ENCODE assay signal across 9 mouse cellular contexts in the genomic region with DNA sequence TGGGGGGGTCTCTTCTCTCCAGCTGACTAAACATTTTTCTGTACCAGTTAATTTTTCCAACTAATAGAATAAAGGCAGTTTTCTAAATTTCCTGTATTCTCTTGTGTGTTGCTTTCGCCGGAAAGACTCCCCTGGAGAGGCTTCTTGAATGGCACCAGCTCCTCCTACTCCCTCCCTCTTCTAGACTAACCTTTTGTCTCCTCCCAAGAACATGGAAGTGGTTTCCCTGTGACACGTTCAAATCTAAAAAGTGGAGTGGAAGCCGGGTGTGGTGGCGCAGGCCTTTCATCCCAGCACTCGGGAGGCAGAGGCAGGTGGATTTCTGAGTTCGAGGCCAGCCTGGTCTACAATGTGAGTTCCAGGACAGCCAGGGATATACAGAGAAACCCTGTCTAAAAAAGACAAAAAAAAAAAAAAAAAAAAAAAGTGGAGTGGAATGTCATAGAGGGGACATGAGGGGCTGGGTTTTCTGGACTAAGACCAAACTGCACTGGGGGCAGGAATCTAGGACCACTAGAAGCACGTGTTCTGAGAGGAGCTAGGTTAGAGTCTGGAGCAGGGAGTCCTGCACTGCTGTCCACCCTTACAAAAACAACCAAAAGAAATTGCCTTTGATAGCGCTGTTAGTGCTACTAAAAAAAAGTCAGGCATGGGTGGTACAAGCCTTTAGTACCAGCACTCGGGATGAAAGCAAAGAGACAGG. TPM values are rescaled to one million over a fixed set of nuclear protein-coding genes. Genes with fewer than 3 reads are reported as not detected.
A peak's percentile ranks its signal among the peaks of the same experiment; 100 is the strongest.
DNase-seq lines count a peak whose midpoint lies in the region; ATAC-seq and TF ChIP-seq lines count a peak whose summit lies in the region.
"Had no signal": no experiment of that assay in that cellular context is flagged by ENCODE, and none has a peak within 500 bp of the region (broad histone marks: within the 10 kb centered on the region; RNA-seq: fewer than 3 reads in every experiment).

No protein-coding gene starts in this region.

- no peak for TF ChIP-seq POLR2A in brain, embryonic 14.5 days (IDR thresholded peaks at IDR 0.05; ENCODE audit: borderline replicate concordance, extremely low read depth, insufficient read depth, insufficient read length, poor library complexity, severe bottlenecking)

- H3K9me3 ChIP-seq in kidney, embryonic 14.5 days (ENCODE audit: control insufficient read depth, low read length), result no peaks in the 10 kb centered on the region
- no peaks in the 10 kb centered on the region for H3K9me3 ChIP-seq in hindbrain, embryonic 16.5 days (ENCODE audit: control insufficient read depth, low read length)
- H3K9me3 ChIP-seq in midbrain, postnatal 0 days (ENCODE audit: low read length), result no peaks in the 10 kb centered on the region

- H3K4me2 ChIP-seq in kidney, embryonic 14.5 days (replicated peaks; ENCODE audit: low read depth, low read length), result peak overlapping the region; percentile 55; the same call in 1 of the 2 replicates
- no peak overlapping the region for H3K4me2 ChIP-seq in hindbrain, embryonic 16.5 days (ENCODE audit: low read length)
- no peak overlapping the region for H3K4me2 ChIP-seq in midbrain, postnatal 0 days (ENCODE audit: low read depth, low read length, poor library complexity, severe bottlenecking)

- peak overlapping the region; percentile 86 for H3K27ac ChIP-seq in kidney, embryonic 14.5 days (ENCODE audit: low read depth, low read length)
- H3K27ac ChIP-seq in hindbrain, embryonic 16.5 days (ENCODE audit: low read depth, low read length), result peak overlapping the region; percentile 84
- peak overlapping the region; percentile 89; the same call in 1 of the 2 replicates for H3K27ac ChIP-seq in midbrain, postnatal 0 days (ENCODE audit: low read depth, low read length)

- no peak overlapping the region for H3K4me3 ChIP-seq in kidney, embryonic 14.5 days (ENCODE audit: low read length)
- H3K4me3 ChIP-seq in hindbrain, embryonic 16.5 days (ENCODE audit: low read length), result no peak overlapping the region
- no peak overlapping the region for H3K4me3 ChIP-seq in midbrain, postnatal 0 days (ENCODE audit: low read depth, low read length)

- H3K36me3 ChIP-seq in kidney, embryonic 14.5 days (ENCODE audit: control insufficient read depth, insufficient read depth, low read length), result peaks cover 33% of the 10 kb centered on the region
- H3K36me3 ChIP-seq in hindbrain, embryonic 16.5 days (ENCODE audit: control insufficient read depth, insufficient read depth, low read length), result peaks cover 17% of the 10 kb centered on the region
- H3K36me3 ChIP-seq in midbrain, postnatal 0 days (ENCODE audit: insufficient read depth, low read length), result peaks cover 10% of the 10 kb centered on the region

- intact Hi-C loops in left cerebral cortex, postnatal 36 days (cut with DNase I), result no loop called here

- DNase-seq in kidney, postnatal 14 days, result no peak
- DNase-seq in brain, embryonic 14.5 days (ENCODE audit: low read depth), result peak; percentile 6
- DNase-seq in midbrain, postnatal 0 days (ENCODE audit: low spot score), result no peak
- DNase-seq in left cerebral cortex, postnatal 36 days (ENCODE audit: low spot score in 2 of 2), result no peak
- no peak for DNase-seq in urinary bladder, adult 18-20 months (ENCODE audit: low spot score in 2 of 2)
- DNase-seq: right cerebral cortex, postnatal 4 days had no signal

- peaks cover 18% of the 10 kb centered on the region for H3K4me1 ChIP-seq in kidney, embryonic 14.5 days (ENCODE audit: control insufficient read depth, insufficient read depth, low read length)
- H3K4me1 ChIP-seq in hindbrain, embryonic 16.5 days (ENCODE audit: control insufficient read depth, insufficient read depth, low read depth, low read length), result peaks cover 12% of the 10 kb centered on the region
- 0 out of 2 replicates have a peak, but pooled peaks cover 3% of the 10 kb centered on the region for H3K4me1 ChIP-seq in midbrain, postnatal 0 days (ENCODE audit: insufficient read depth, low read length)

- no peaks in the 10 kb centered on the region for H3K27me3 ChIP-seq in kidney, embryonic 14.5 days (ENCODE audit: control insufficient read depth, insufficient read depth, low read length)
- H3K27me3 ChIP-seq in hindbrain, embryonic 16.5 days (replicated peaks; ENCODE audit: control insufficient read depth, insufficient read depth, low read length), result no peaks in the 10 kb centered on the region
- H3K27me3 ChIP-seq in midbrain, postnatal 0 days (ENCODE audit: insufficient read depth, low read length), result no peaks in the 10 kb centered on the region

- ATAC-seq in kidney, embryonic 14.5 days (ENCODE audit: low FRiP score, low TSS enrichment), result no peak
- ATAC-seq in hindbrain, embryonic 16.5 days, result no peak
- ATAC-seq in midbrain, postnatal 0 days (ENCODE audit: low FRiP score), result no peak
- no peak for ATAC-seq in frontal cortex, adult (ENCODE audit: low TSS enrichment)

- WGBS in kidney, embryonic 14.5 days, result 68% methylated on average over 10 of the region's 10 CpGs
- WGBS in hindbrain, embryonic 16.5 days, result 67% methylated on average over 10 of the region's 10 CpGs
- WGBS in midbrain, postnatal 0 days, result 65% methylated on average over 10 of the region's 10 CpGs

- no peak overlapping the region for H3K9ac ChIP-seq in kidney, embryonic 14.5 days (ENCODE audit: low read depth, low read length)
- H3K9ac ChIP-seq in hindbrain, embryonic 16.5 days (ENCODE audit: low read depth, low read length), result no peak overlapping the region
- H3K9ac ChIP-seq in midbrain, postnatal 0 days (replicated peaks; ENCODE audit: low read length, poor library complexity, severe bottlenecking), result no peak overlapping the region

- no peak for TF ChIP-seq CTCF in brain, embryonic 14.5 days (IDR thresholded peaks at IDR 0.05; ENCODE audit: borderline replicate concordance, extremely low read depth, insufficient read depth, insufficient read length)
- TF ChIP-seq CTCF in midbrain, postnatal 0 days (IDR thresholded peaks at IDR 0.05), result no peak

RNA-seq across cellular contexts. Expression of a gene that starts 0.7 kb away (rescaled TPM):
- 654 and 725 TPM in 2 replicates for polyA plus RNA-seq in kidney, embryonic 14.5 days (2014; fragmentation: Nextera tagmentation; extraction: Ambion mirVana)
- 381 and 444 TPM in 2 replicates for polyA plus RNA-seq in brain, embryonic 14.5 days (2012; rRNA removed)
- polyA plus RNA-seq in hindbrain, embryonic 16.5 days (2015; fragmentation: Nextera tagmentation; extraction: Ambion mirVana), result 451 and 453 TPM in 2 replicates
- total RNA-seq in midbrain, postnatal 0 days (2014; rRNA removed), result 225 and 226 TPM in 2 replicates
- polyA plus RNA-seq in midbrain, postnatal 0 days (2015; fragmentation: Nextera tagmentation; extraction: Ambion mirVana), result 430 and 447 TPM in 2 replicates
- total RNA-seq in left cerebral cortex, postnatal 36 days (2021), result 100 to 1,000 TPM; 105 to 110 TPM

RNA-seq across cellular contexts. Expression of a gene that starts 9.7 kb away (rescaled TPM):
- 62.1 and 114 TPM in 2 replicates for polyA plus RNA-seq in kidney, embryonic 14.5 days (2014; fragmentation: Nextera tagmentation; extraction: Ambion mirVana)
- 113 and 152 TPM in 2 replicates for polyA plus RNA-seq in brain, embryonic 14.5 days (2012; rRNA removed)
- 116 and 127 TPM in 2 replicates for polyA plus RNA-seq in hindbrain, embryonic 16.5 days (2015; fragmentation: Nextera tagmentation; extraction: Ambion mirVana)
- 114 and 132 TPM in 2 replicates for total RNA-seq in midbrain, postnatal 0 days (2014; rRNA removed)
- 102 and 106 TPM in 2 replicates for polyA plus RNA-seq in midbrain, postnatal 0 days (2015; fragmentation: Nextera tagmentation; extraction: Ambion mirVana)
- 100 to 1,000 TPM in 1 of 2 experiments, 10 to 100 TPM in 1; 99.3 to 122 TPM for total RNA-seq in left cerebral cortex, postnatal 36 days (2021)

RNA-seq across cellular contexts. Expression of a gene that starts 32.0 kb away (rescaled TPM):
- 26.6 and 27.8 TPM in 2 replicates for polyA plus RNA-seq in kidney, embryonic 14.5 days (2014; fragmentation: Nextera tagmentation; extraction: Ambion mirVana)
- 34.6 and 39.0 TPM in 2 replicates for polyA plus RNA-seq in brain, embryonic 14.5 days (2012; rRNA removed)
- polyA plus RNA-seq in hindbrain, embryonic 16.5 days (2015; fragmentation: Nextera tagmentation; extraction: Ambion mirVana), result 51.6 and 57.2 TPM in 2 replicates
- 59.8 and 61.2 TPM in 2 replicates for total RNA-seq in midbrain, postnatal 0 days (2014; rRNA removed)
- polyA plus RNA-seq in midbrain, postnatal 0 days (2015; fragmentation: Nextera tagmentation; extraction: Ambion mirVana), result 76.3 and 79.8 TPM in 2 replicates
- total RNA-seq in left cerebral cortex, postnatal 36 days (2021), result 10 to 100 TPM; 29.2 to 41.4 TPM

RNA-seq across cellular contexts. Expression of a gene that starts 32.1 kb away (rescaled TPM):
- polyA plus RNA-seq in kidney, embryonic 14.5 days (2014; fragmentation: Nextera tagmentation; extraction: Ambion mirVana), result 317 and 358 TPM in 2 replicates
- 124 and 160 TPM in 2 replicates for polyA plus RNA-seq in brain, embryonic 14.5 days (2012; rRNA removed)
- polyA plus RNA-seq in hindbrain, embryonic 16.5 days (2015; fragmentation: Nextera tagmentation; extraction: Ambion mirVana), result 278 TPM in 2 replicates
- total RNA-seq in midbrain, postnatal 0 days (2014; rRNA removed), result 120 and 124 TPM in 2 replicates
- polyA plus RNA-seq in midbrain, postnatal 0 days (2015; fragmentation: Nextera tagmentation; extraction: Ambion mirVana), result 242 and 252 TPM in 2 replicates
- total RNA-seq in left cerebral cortex, postnatal 36 days (2021), result 100 to 1,000 TPM; 160 to 176 TPM

RNA-seq across cellular contexts. Expression of a gene that starts 41.3 kb away (rescaled TPM):
- polyA plus RNA-seq in kidney, embryonic 14.5 days (2014; fragmentation: Nextera tagmentation; extraction: Ambion mirVana), result 30.8 and 35.1 TPM in 2 replicates
- 58.0 and 67.8 TPM in 2 replicates for polyA plus RNA-seq in brain, embryonic 14.5 days (2012; rRNA removed)
- 23.3 and 26.3 TPM in 2 replicates for polyA plus RNA-seq in hindbrain, embryonic 16.5 days (2015; fragmentation: Nextera tagmentation; extraction: Ambion mirVana)
- 27.7 and 30.2 TPM in 2 replicates for total RNA-seq in midbrain, postnatal 0 days (2014; rRNA removed)
- 28.1 and 30.9 TPM in 2 replicates for polyA plus RNA-seq in midbrain, postnatal 0 days (2015; fragmentation: Nextera tagmentation; extraction: Ambion mirVana)
- total RNA-seq in left cerebral cortex, postnatal 36 days (2021), result 10 to 100 TPM; 29.5 to 34.0 TPM
